Mouse (Mus musculus) heart, embryonic 14.5 days (tissue): ENCODE measurements at regions not wholly inside any gene's neighbourhood (a gene's known extent, or its start where the extent isn't known, plus 50 kb on each side); places are given as distances from the start of the nearest gene placed in this dataset.

ENCODE experiments used
- ATAC-seq: fragments of 200-750 bp; cut with Nextera tagmentation; 2 replicates; pipeline ENCODE4 v1.8.0; 2017; ENCODE audit warnings: low read depth, moderate TSS enrichment; ENCODE audit not compliant: insufficient number of reproducible peaks, insufficient read depth, low FRiP score
- H3K27ac ChIP-seq, 2 experiments: fragments of 200-500 bp in 1 of 2; fragments of 300-500 bp in 1 of 2; sonication (generic) in 1 of 2; replicated peaks in 1 of 2; 2 replicates each; pipeline ENCODE4 v1.5.1; 2012 to 2014; ENCODE audit warnings: low read depth in 2 of 2, low read length in 2 of 2, control low read depth in 1 of 2, mild to moderate bottlenecking in 1 of 2, mixed read lengths in 1 of 2; ENCODE audit not compliant: control insufficient read depth in 1 of 2, insufficient read depth in 1 of 2
- H3K27me3 ChIP-seq: fragments of 300-500 bp; sonication (generic); 2 replicates; pipeline ENCODE4 v1.6.1; 2014; ENCODE audit warnings: mild to moderate bottlenecking, low read length, control low read depth; ENCODE audit not compliant: control insufficient read depth, insufficient read depth
- H3K36me3 ChIP-seq: fragments of 300-500 bp; sonication (generic); 2 replicates; pipeline ENCODE4 v1.6.1; 2014; ENCODE audit warnings: mild to moderate bottlenecking, control low read depth, low read length, mixed read lengths; ENCODE audit not compliant: control insufficient read depth, insufficient read depth
- H3K4me1 ChIP-seq, 2 experiments: fragments of 200-500 bp in 1 of 2; fragments of 300-500 bp in 1 of 2; sonication (generic) in 1 of 2; 2 replicates each; pipeline ENCODE4 v1.6.1; 2012 to 2014; ENCODE audit warnings: low read length in 2 of 2, control low read depth in 1 of 2, mixed read lengths in 1 of 2; ENCODE audit not compliant: control insufficient read depth in 2 of 2, insufficient read depth in 2 of 2
- H3K4me2 ChIP-seq: fragments of 300-500 bp; sonication (generic); 2 replicates; pipeline ENCODE4 v1.6.1; 2014; ENCODE audit warnings: mild to moderate bottlenecking, low read length
- H3K4me3 ChIP-seq, 2 experiments: fragments of 200-500 bp in 1 of 2; fragments of 300-500 bp in 1 of 2; sonication (generic) in 1 of 2; 2 replicates each; pipeline ENCODE4 v1.5.1; 2012 to 2014; ENCODE audit warnings: low read length in 2 of 2, mild to moderate bottlenecking in 2 of 2, control low read depth in 1 of 2, low read depth in 1 of 2, moderate library complexity in 1 of 2; ENCODE audit not compliant: control insufficient read depth in 1 of 2, insufficient read depth in 1 of 2
- H3K9ac ChIP-seq: fragments of 300-500 bp; sonication (generic); 2 replicates; pipeline ENCODE4 v1.6.1; 2014; ENCODE audit warnings: mild to moderate bottlenecking, low read length
- H3K9me3 ChIP-seq: fragments of 300-500 bp; sonication (generic); 2 replicates; pipeline ENCODE4 v1.6.1; 2016; ENCODE audit warnings: low read length, control low read depth; ENCODE audit not compliant: control insufficient read depth
- WGBS: fragments of 180-500 bp; shearing (Covaris S2); extraction: QIAGEN DNeasy Blood & Tissue Kit; methylation state at CpG from one replicate; pipeline ENCODE4 v1.1.7; 2014; 5-methylcytosine and 5-hydroxymethylcytosine counted together

- Histone ChIP-seq H3K36me3 (no peaks in the 10 kb centered on the region), H3K9me3 (peaks cover 2% of the 10 kb centered on the region; the same call in 1 of the 2 replicates), H3K4me1 (no peaks in the 10 kb centered on the region), H3K4me2 (no peak overlapping the region), H3K27ac (no peak overlapping the region), H3K4me3 (no peak overlapping the region), H3K27me3 (no peaks in the 10 kb centered on the region), H3K9ac (no peak overlapping the region)
- 81% methylated on average over 5 of the region's 5 CpGs for WGBS
- ATAC-seq: no peak
Measured at GRCm38 (mm10) chr12:32553793-32554192, 175.3 kb downstream of the Ccdc71l start.

GRCm38 (mm10) chr12:32567777-32568176 is 189.3 kb downstream of the Ccdc71l start:
- Histone ChIP-seq H3K4me3 (no peak overlapping the region), H3K4me1 (no peaks in the 10 kb centered on the region), H3K9me3 (no peaks in the 10 kb centered on the region), H3K27me3 (no peaks in the 10 kb centered on the region), H3K27ac (no peak overlapping the region), H3K9ac (no peak overlapping the region), H3K36me3 (no peaks in the 10 kb centered on the region), H3K4me2 (no peak overlapping the region)
- ATAC-seq: no peak
- WGBS: 68% methylated on average over 3 of the region's 3 CpGs

GRCm38 (mm10) chr12:32581304-32581703 is 202.8 kb downstream of the Ccdc71l start:
- H3K27ac ChIP-seq: no peak overlapping the region
- H3K27me3 ChIP-seq: no peaks in the 10 kb centered on the region
- no peak overlapping the region for H3K4me2 ChIP-seq
- 81% methylated on average over 6 of the region's 6 CpGs for WGBS
- no peaks in the 10 kb centered on the region for H3K4me1 ChIP-seq
- H3K4me3 ChIP-seq: no peak overlapping the region
- no peak overlapping the region for H3K9ac ChIP-seq
- H3K9me3 ChIP-seq: no peaks in the 10 kb centered on the region
- H3K36me3 ChIP-seq: no peaks in the 10 kb centered on the region
- ATAC-seq: no peak

DNA sequence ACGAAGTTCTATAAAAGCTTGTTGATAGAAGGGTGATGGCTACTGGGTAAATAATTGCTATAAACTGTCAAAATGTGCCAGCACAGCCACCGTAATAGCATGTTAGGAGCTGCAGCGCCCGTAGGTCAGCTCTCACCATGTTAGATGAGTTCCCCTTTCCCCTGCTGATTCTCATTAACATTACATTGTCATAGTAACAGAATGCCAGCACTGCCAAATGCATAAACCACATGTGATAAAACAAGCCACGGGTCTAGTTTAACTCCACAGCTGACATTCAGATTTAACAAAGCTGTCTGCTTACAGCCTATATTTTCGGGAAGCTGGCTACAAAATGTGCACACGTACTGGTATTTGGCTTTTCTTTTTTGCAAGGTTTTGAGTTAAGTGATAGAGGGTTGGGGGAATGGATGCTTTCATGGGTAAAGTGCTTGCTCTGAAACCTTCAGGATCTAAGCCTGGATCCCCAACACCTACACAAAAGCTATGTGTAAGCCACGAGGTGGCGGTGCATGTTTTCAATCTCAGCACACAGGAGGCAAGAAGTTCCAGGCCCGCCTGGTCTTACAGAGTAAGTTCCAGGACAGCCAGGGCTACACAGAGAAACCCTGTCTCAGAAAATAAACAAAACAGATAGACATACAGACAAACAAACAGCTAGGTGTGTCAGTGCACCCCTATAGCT is 217.1 kb upstream of the Nampt start:
- Histone ChIP-seq H3K9ac (no peak overlapping the region), H3K4me3 (no peak overlapping the region), H3K27me3 (no peaks in the 10 kb centered on the region), H3K4me1 (no peaks in the 10 kb centered on the region), H3K4me2 (no peak overlapping the region), H3K9me3 (0 out of 2 replicates have a peak, but pooled peaks cover 3% of the 10 kb centered on the region), H3K27ac (no peak overlapping the region), H3K36me3 (no peaks in the 10 kb centered on the region)
- 76% methylated on average over 10 of the region's 10 CpGs for WGBS
- no peak for ATAC-seq

DNA sequence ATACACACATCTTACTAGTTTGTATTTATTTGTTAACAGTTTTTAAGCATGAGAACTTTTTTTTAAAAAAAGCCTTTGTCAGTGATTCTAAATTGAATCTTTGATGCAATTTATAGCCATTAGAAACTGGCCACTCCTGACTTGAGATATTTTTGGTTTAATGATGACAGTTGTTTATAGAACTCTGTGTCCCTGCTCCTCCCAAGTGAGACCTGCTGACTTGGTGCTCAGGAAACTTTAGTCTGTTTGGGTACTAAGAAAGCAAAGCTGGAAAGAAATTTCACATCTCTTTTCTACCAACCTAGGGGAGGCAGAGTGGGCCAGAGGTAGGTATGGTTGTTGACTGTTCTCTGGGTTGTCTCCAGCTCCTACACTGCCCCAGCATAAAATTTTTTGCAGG is 214.0 kb upstream of the Nampt start:
- Histone ChIP-seq H3K9ac (no peak overlapping the region), H3K4me3 (no peak overlapping the region), H3K4me1 (no peaks in the 10 kb centered on the region), H3K27me3 (no peaks in the 10 kb centered on the region), H3K9me3 (0 out of 2 replicates have a peak, but pooled peaks cover 3% of the 10 kb centered on the region), H3K36me3 (no peaks in the 10 kb centered on the region), H3K4me2 (no peak overlapping the region), H3K27ac (no peak overlapping the region)
- ATAC-seq: no peak

GRCm38 (mm10) chr12:32615000-32615399 is 204.3 kb upstream of the Nampt start:
- Histone ChIP-seq H3K9ac (no peak overlapping the region), H3K4me2 (no peak overlapping the region), H3K9me3 (0 out of 2 replicates have a peak, but pooled peaks cover 3% of the 10 kb centered on the region), H3K27ac (no peak overlapping the region), H3K36me3 (no peaks in the 10 kb centered on the region), H3K4me3 (no peak overlapping the region), H3K4me1 (no peaks in the 10 kb centered on the region), H3K27me3 (no peaks in the 10 kb centered on the region)
- 68% methylated on average over 3 of the region's 3 CpGs for WGBS
- no peak for ATAC-seq

DNA sequence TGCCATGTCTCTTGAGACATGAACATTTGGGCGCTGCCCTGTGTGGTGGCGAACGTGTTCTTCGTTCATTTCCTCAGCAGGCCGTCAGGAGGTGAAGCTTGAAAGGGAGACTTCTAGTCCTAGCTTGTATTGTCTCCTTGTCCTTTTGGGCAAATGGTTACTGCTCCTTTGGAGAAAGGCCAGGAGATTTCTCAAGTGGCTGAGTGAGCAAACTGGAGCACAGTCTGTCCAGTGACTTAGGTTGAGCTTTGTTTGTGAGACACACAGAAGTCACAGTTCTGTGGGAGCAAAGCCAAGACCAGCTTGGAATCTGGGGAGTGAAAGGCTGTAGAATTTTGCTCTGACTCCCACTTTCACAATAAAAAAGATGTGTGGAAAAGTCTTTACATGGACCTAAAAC is 203.3 kb upstream of the Nampt start:
- Histone ChIP-seq H3K9me3 (0 out of 2 replicates have a peak, but pooled peaks cover 3% of the 10 kb centered on the region), H3K4me3 (no peak overlapping the region), H3K36me3 (no peaks in the 10 kb centered on the region), H3K4me1 (no peaks in the 10 kb centered on the region), H3K9ac (no peak overlapping the region), H3K27ac (no peak overlapping the region), H3K27me3 (no peaks in the 10 kb centered on the region), H3K4me2 (no peak overlapping the region)
- WGBS: 86% methylated on average over 5 of the region's 5 CpGs
- ATAC-seq: no peak

DNA sequence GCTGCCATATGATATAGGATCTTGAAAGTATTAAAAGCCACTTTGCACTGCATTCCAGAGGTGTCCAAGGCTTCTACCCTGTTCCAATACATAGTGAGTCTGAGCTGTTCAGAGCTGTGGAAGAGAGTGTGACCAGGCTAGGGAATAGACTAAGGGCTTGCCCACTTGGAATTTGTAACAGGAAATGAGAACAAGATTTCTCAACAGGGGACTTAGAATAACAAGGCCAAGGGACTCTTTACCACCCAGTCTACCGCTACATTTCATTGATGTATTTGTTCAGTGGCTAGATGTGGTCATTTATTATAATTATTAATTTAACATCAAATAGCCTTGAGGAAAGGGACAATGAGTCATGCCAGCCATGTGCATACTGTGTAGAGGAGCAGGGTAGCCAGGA is 202.3 kb upstream of the Nampt start:
- no peak overlapping the region for H3K9ac ChIP-seq
- WGBS: 77% methylated on average over 1 of the region's 1 CpGs
- no peaks in the 10 kb centered on the region for H3K36me3 ChIP-seq
- H3K27me3 ChIP-seq: no peaks in the 10 kb centered on the region
- no peak overlapping the region for H3K27ac ChIP-seq
- H3K4me3 ChIP-seq: no peak overlapping the region
- ATAC-seq: no peak
- no peaks in the 10 kb centered on the region for H3K4me1 ChIP-seq
- 0 out of 2 replicates have a peak, but pooled peaks cover 3% of the 10 kb centered on the region for H3K9me3 ChIP-seq
- no peak overlapping the region for H3K4me2 ChIP-seq
